Mouse (Mus musculus) embryonic fibroblast, embryonic 13.5 days (primary cell): ENCODE results near the gene Kif26b.

Experiments used
- CTCF ChIP-seq: IDR thresholded peaks from 2 replicates; pipeline ENCODE4 v1.5.1; 2011; ENCODE audit warnings: mild to moderate bottlenecking, control low read depth, low read length, moderate library complexity, borderline replicate concordance; ENCODE audit not compliant: insufficient read depth
- POLR2A ChIP-seq: IDR thresholded peaks from 2 replicates; pipeline ENCODE4 v1.6.1; 2011; ENCODE audit warnings: low read depth, mild to moderate bottlenecking, control low read depth, low read length, moderate library complexity

DNA sequence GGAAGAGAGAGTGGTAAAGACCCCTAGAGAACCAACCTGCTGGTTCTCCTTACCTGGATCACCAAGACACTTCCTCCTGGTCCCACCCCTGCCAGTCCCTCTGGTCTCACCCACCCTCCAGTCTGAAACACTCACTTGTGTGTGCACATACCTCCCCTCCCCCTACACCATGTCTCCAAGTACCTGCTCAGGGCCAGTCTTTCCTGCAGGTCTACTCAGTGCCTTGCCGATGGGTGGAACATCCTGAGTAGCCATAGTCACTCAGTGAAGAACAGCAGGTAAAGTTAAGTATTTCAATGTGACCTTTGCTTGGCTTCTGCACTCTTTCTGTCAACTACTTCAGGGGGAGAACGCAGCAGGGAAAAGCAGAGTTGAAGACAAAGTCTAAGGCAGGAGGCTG lies 268.5 kb downstream of the Kif26b start:
- TF ChIP-seq CTCF (no peak), POLR2A (no peak)
